Mouse (Mus musculus) liver, embryonic 13.5 days (tissue): ENCODE results near the gene Ager. TPM values are rescaled to one million over a fixed set of nuclear protein-coding genes. Genes with fewer than 3 reads are reported as not detected.

Source experiments
- ATAC-seq: fragments of 200-750 bp; cut with Nextera tagmentation; 2 replicates; pipeline ENCODE4 v1.8.0; 2017; ENCODE audit warnings: low read depth, mild to moderate bottlenecking, moderate number of reproducible peaks, moderate library complexity
- DNase-seq: peaks from one replicate; pipeline ENCODE4 v3.0.0; 2022
- H3K27ac ChIP-seq: fragments of 300-500 bp; sonication (generic); 2 replicates; pipeline ENCODE4 v1.5.1; 2015; ENCODE audit warnings: moderate library complexity, mild to moderate bottlenecking, inconsistent platforms
- H3K27me3 ChIP-seq: fragments of 300-500 bp; sonication (generic); 2 replicates; pipeline ENCODE4 v1.6.1; 2015; ENCODE audit warnings: mild to moderate bottlenecking, inconsistent platforms
- H3K36me3 ChIP-seq: fragments of 300-500 bp; sonication (generic); 2 replicates; pipeline ENCODE4 v1.6.1; 2015; ENCODE audit warnings: mild to moderate bottlenecking, inconsistent platforms
- H3K4me1 ChIP-seq: fragments of 300-500 bp; sonication (generic); replicated peaks from 2 replicates; pipeline ENCODE4 v1.6.1; 2015; ENCODE audit warnings: inconsistent platforms
- H3K4me2 ChIP-seq: fragments of 300-500 bp; sonication (generic); 2 replicates; pipeline ENCODE4 v1.6.1; 2015; ENCODE audit warnings: inconsistent platforms, mild to moderate bottlenecking, moderate library complexity
- H3K4me3 ChIP-seq: fragments of 300-500 bp; sonication (generic); replicated peaks from 2 replicates; pipeline ENCODE4 v1.5.1; 2015; ENCODE audit warnings: mild to moderate bottlenecking, inconsistent platforms
- H3K9ac ChIP-seq: fragments of 300-500 bp; sonication (generic); 2 replicates; pipeline ENCODE4 v1.6.1; 2015; ENCODE audit warnings: mild to moderate bottlenecking, inconsistent platforms
- H3K9me3 ChIP-seq: fragments of 300-500 bp; sonication (generic); replicated peaks from 2 replicates; pipeline ENCODE4 v1.6.1; 2016; ENCODE audit warnings: inconsistent platforms
- WGBS: fragments of 180-500 bp; shearing (Covaris S2); methylation state at CpG from one replicate; pipeline ENCODE4 v1.1.7; 2015; ENCODE audit not compliant: insufficient replicate concordance; 5-methylcytosine and 5-hydroxymethylcytosine counted together
- polyA plus RNA-seq: library from polyadenylated mRNA; unstranded; fragments of >200 nt; fragmentation: Nextera tagmentation; extraction: Ambion mirVana; gene quantifications from 2 replicates; pipeline ENCODE4 v1.2.1, GENCODE M21; 2015

Gene Ager
- polyA plus RNA-seq, 1 experiment from 2014 or later, result 0.68 TPM

DNA sequence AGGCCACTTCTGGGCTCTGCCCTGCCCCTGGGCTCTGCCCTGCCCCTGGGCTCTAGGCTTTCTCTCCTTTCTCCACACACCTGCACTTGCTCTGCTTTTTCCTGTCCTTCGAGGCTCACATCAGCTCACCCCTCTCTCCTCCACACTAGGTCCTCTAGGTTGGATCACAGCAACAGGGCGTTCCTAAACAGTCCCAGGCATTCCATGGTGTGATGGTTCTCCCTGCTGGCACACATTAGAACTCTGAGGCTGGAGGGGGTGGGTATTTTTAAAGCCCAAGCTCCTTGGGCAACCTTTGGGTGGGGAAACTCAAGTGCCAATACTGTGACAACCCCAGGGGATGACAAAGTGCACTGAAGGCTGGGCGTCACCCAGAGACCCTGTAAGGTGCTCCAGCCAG lies 39.8 kb downstream of the Ager start:
- H3K9ac ChIP-seq, result no peak overlapping the region
- H3K9me3 ChIP-seq, result no peaks in the 10 kb centered on the region
- no peak overlapping the region for H3K4me2 ChIP-seq
- no peaks in the 10 kb centered on the region for H3K36me3 ChIP-seq
- H3K27ac ChIP-seq, result no peak overlapping the region
- DNase-seq (no peak), ATAC-seq (no peak)
- WGBS, result 54% methylated on average over 3 of the region's 3 CpGs
- H3K27me3 ChIP-seq, result peaks cover 39% of the 10 kb centered on the region
- H3K4me3 ChIP-seq, result no peak overlapping the region
- peaks cover 4% of the 10 kb centered on the region; the same call in 1 of the 2 replicates for H3K4me1 ChIP-seq

DNA sequence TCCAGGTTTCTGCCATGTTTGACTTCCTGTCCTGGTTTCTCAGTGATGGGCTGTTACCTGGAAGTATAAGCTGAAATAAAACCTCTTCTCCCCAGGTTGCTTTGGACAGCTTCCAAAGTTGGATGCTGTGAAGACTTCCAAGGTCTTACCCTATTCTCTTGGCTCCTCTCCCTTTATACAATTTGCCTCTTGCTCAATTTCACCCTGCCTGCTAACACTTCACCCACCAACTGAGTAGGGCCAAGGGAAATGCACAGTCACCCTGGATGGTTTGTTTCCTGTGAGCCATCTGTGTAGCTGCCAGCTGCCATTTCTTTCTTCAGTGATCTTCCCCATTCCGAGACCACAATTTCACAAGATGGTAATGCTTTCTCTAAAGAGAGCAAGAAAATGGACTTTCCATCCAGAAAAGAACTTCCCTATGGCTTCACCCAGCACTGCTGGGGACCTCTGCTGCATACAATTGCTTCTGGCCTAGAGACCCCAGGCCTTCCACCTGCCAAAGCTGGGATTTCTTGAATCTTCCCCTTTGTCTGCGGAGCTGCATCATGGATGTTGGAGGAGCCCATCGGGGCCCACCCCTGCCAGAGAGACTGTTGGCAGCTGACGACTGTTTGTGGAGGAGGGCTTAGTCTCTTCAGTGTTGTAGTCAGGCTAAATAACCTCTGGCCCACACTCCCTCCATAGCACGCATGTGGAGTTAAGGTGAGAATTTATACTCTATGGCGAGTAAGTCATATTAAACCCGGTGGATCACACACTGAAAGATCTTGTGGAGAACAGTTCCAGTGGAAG lies 42.0 kb downstream of the Ager start:
- H3K9me3 ChIP-seq, result no peaks in the 10 kb centered on the region
- peaks cover under 1% of the 10 kb centered on the region; the same call in 1 of the 2 replicates for H3K4me1 ChIP-seq
- ATAC-seq (no peak), DNase-seq (no peak)
- no peak overlapping the region for H3K27ac ChIP-seq
- H3K27me3 ChIP-seq, result peaks cover 20% of the 10 kb centered on the region
- no peak overlapping the region for H3K4me3 ChIP-seq
- 60% methylated on average over 7 of the region's 7 CpGs for WGBS
- no peak overlapping the region for H3K4me2 ChIP-seq
- no peaks in the 10 kb centered on the region for H3K36me3 ChIP-seq
- no peak overlapping the region for H3K9ac ChIP-seq

DNA sequence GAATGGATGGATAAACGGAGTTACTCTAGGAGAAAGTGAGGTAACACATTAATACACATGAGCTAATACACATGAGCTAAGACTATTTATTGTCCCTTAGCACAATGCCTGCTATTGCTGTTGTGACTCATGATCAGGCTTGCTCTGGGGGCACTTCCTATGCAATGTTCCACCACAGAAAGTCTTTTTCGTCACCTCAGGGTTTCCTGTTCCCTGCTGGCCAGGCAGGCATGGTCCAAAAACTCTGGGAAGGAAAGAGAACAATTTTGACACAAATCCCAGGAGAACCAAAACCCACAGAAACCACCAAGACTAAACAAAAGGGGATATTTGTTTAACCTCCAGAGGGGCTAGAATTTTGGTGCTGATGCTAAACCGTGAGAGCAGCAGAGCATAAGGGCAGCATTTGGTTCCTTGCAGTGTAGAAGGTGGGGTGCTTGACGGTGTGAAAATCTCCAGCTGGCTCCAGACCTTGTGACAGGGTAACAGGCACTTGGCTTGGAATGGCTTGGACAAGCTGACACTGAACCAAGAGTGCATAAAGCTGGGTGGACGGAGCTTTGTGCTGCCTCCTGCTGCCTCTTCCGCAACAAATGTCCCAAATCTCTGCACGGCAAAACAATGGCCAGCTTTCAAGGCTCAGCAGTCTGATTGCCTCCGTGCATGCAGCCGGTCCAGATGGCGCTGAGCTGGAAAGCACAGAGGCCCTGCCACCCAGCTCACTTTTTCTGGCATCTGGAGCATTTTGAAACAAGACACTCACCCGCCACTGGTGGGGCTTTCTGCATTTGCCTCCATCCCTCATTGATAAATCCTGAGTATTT lies 43.3 kb downstream of the Ager start:
- Histone ChIP-seq H3K27ac (no peak overlapping the region), H3K9me3 (no peaks in the 10 kb centered on the region), H3K4me3 (no peak overlapping the region), H3K27me3 (peaks cover 19% of the 10 kb centered on the region), H3K36me3 (no peaks in the 10 kb centered on the region), H3K4me2 (no peak overlapping the region), H3K9ac (no peak overlapping the region), H3K4me1 (peaks cover 13% of the 10 kb centered on the region)
- DNase-seq (no peak), ATAC-seq (no peak)
- WGBS, result 31% methylated on average over 11 of the region's 11 CpGs

DNA sequence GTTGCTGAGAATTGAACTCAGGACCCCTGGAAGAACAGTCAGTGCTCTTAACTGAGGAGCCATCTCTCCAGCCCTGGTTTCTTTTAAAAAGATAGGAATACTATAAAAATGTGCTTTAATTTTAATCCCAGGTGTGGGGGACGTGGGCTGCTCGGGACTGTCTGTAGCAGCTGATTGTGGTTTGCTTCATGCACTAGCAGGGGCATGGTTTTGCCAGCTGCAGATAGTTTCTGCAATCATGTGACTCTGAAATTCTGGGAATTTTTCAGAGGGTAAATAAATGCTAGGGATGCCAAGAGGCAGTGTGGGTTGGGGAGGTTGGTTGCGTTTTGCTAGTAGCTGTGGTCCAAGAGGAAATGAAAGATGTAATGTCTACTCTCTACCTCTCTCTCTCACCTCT lies 44.3 kb downstream of the Ager start:
- Histone ChIP-seq H3K9ac (no peak overlapping the region), H3K9me3 (no peaks in the 10 kb centered on the region), H3K4me1 (peaks cover 21% of the 10 kb centered on the region), H3K36me3 (no peaks in the 10 kb centered on the region), H3K4me2 (no peak overlapping the region), H3K4me3 (no peak overlapping the region), H3K27me3 (peaks cover 19% of the 10 kb centered on the region), H3K27ac (no peak overlapping the region)
- WGBS, result 58% methylated on average over 3 of the region's 3 CpGs
- ATAC-seq (no peak), DNase-seq (no peak)

- DNase-seq (no peak), ATAC-seq (no peak)
- Histone ChIP-seq H3K4me1 (peaks cover 31% of the 10 kb centered on the region), H3K4me2 (no peak overlapping the region), H3K27me3 (peaks cover 11% of the 10 kb centered on the region), H3K36me3 (no peaks in the 10 kb centered on the region), H3K9ac (no peak overlapping the region), H3K9me3 (no peaks in the 10 kb centered on the region), H3K27ac (no peak overlapping the region), H3K4me3 (no peak overlapping the region)
- 62% methylated on average over 4 of the region's 4 CpGs for WGBS
These were observed 45.7 kb downstream of the Ager start for GRCm38 (mm10) chr17:34643379-34643778.

DNA sequence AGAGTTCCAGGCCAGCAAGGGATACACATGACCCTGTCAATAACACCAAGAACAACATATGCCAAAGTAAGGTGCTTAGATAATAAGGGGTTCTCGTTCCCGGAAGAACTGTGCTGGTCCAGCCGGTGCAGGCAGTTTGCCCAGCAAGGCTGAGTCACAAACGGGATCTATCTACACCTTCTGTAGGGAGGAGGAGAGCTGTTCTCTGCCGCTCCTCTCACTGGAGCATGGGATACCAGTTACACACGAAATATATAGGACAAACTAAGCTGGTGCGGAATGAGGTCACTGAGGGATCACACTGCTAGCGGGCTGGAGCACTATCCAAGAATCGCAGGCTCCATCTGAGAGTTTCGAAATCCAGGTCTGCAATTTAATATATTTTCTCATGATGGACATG lies 46.3 kb downstream of the Ager start:
- no peak for DNase-seq

GRCm38 (mm10) chr17:34644608-34645007 lies 46.9 kb downstream of the Ager start, which contains the start of gene Fkbpl:
TSS of gene Fkbpl (plus strand) at chr17:34644764.
- peak within 1 kb of the TSS; percentile 72 for H3K27ac ChIP-seq
- DNase-seq (peak; percentile 89), ATAC-seq (peak; percentile 53)
- peak within 1 kb of the TSS; percentile 73 for H3K9ac ChIP-seq
- peak within 1 kb of the TSS; percentile 94 for H3K4me3 ChIP-seq
- peak within 1 kb of the TSS; percentile 90 for H3K4me2 ChIP-seq
- H3K9me3 ChIP-seq, result no peaks in the 10 kb centered on the region
- WGBS, result 1% methylated on average over 16 of the region's 16 CpGs
- peaks cover 41% of the 10 kb centered on the region for H3K4me1 ChIP-seq
- peaks cover 10% of the 10 kb centered on the region; the same call in 1 of the 2 replicates for H3K36me3 ChIP-seq
- peaks cover 11% of the 10 kb centered on the region for H3K27me3 ChIP-seq

More for the DNA sequence above, 46.3 kb downstream of the Ager start:
- Histone ChIP-seq H3K36me3 (peaks cover 4% of the 10 kb centered on the region; the same call in 1 of the 2 replicates), H3K9ac (no peak overlapping the region), H3K9me3 (no peaks in the 10 kb centered on the region), H3K4me2 (no peak overlapping the region), H3K4me1 (peaks cover 35% of the 10 kb centered on the region), H3K27ac (no peak overlapping the region), H3K27me3 (peaks cover 11% of the 10 kb centered on the region), H3K4me3 (no peak overlapping the region)
- ATAC-seq, result no peak
- WGBS, result 66% methylated on average over 10 of the region's 10 CpGs

DNA sequence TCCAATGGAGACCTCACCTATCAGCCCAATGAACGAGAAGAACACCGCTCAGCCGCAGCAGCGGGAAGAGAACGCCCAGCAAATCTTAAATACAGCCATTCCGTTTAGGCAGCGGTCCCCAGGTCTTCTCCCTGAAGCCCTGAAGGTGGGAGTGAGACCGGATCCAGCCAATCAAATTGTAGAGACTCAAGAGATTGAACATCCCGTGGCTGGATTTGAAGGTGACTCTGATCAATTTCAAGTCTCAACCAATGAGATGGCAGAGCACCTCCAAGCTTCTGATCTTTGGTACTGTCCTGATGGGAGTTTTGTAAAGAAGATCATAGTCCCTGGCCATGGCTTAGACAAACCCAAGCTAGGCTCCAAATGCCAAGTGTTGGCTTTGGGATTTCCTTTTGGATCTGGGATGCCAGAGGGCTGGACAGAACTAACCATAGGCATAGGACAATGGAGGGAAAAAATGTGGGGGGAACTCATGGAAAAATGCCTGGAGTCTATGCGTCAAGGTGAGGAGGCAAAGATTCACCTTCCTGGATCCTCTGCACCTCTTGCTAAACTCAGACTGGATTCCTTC lies 47.7 kb downstream of the Ager start:
- 48% methylated on average over 10 of the region's 10 CpGs for WGBS
- Histone ChIP-seq H3K9me3 (no peaks in the 10 kb centered on the region), H3K4me2 (peak overlapping the region; percentile 90), H3K4me3 (peak overlapping the region; percentile 94), H3K9ac (peak overlapping the region; percentile 73), H3K36me3 (peaks cover 17% of the 10 kb centered on the region), H3K4me1 (peaks cover 41% of the 10 kb centered on the region), H3K27me3 (peaks cover 11% of the 10 kb centered on the region; the same call in 1 of the 2 replicates), H3K27ac (peak overlapping the region; percentile 72)
- no peak for ATAC-seq
- DNase-seq, result no peak

DNA sequence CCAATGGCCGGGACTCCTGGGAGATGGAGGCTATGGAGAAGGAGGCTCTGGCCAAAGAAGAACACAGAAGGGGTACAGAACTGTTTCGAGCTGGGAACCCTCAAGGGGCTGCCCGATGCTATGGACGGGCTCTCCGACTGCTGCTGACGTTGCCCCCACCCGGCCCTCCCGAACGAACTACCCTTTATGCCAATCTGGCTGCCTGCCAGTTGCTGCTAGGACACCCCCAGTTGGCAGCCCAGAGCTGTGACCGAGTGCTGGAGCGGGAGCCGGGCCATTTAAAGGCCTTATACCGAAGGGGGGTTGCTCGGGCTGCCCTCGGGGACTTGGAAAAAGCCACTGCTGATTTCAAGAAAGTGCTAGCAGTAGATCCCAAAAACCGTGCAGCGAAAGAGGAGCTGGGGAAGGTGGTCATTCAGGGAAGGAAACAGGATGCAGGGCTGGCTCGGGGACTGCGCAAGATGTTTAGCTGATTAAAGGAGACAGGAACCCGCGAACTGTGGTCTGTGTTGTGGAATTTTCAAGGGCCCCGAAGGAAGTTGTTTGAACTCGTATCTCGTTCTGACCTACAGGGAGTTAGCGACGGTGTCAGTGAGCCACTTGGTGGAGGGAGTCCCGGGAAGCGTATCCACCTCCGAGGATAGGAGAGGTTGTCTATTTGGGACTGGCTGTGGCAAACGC lies 48.3 kb downstream of the Ager start:
- peaks cover 23% of the 10 kb centered on the region for H3K36me3 ChIP-seq
- 57% methylated on average over 30 of the region's 30 CpGs for WGBS
- H3K27me3 ChIP-seq, result peaks cover 8% of the 10 kb centered on the region; the same call in 1 of the 2 replicates
- no peak for DNase-seq
- peak overlapping the region; percentile 94 for H3K4me3 ChIP-seq
- no peaks in the 10 kb centered on the region for H3K9me3 ChIP-seq
- peak overlapping the region; percentile 13; the same call in 1 of the 2 replicates for H3K9ac ChIP-seq
- ATAC-seq, result no peak
- peak overlapping the region; percentile 43 for H3K27ac ChIP-seq
- H3K4me2 ChIP-seq, result peak overlapping the region; percentile 90
- H3K4me1 ChIP-seq, result peaks cover 41% of the 10 kb centered on the region

GRCm38 (mm10) chr17:34646906-34647787 lies 49.5 kb downstream of the Ager start, which contains the start of gene Atf6b:
TSS of gene Atf6b (plus strand) at chr17:34647146.
- peak; percentile 96 for DNase-seq
- Histone ChIP-seq H3K36me3 (peaks cover 33% of the 10 kb centered on the region), H3K4me1 (peaks cover 41% of the 10 kb centered on the region), H3K9ac (peak within 1 kb of the TSS; percentile 88), H3K4me2 (peak within 1 kb of the TSS; percentile 90), H3K27me3 (0 out of 2 replicates have a peak, but pooled peaks cover 3% of the 10 kb centered on the region), H3K27ac (peak within 1 kb of the TSS; percentile 71), H3K9me3 (no peaks in the 10 kb centered on the region), H3K4me3 (peak within 1 kb of the TSS; percentile 94)
- under 1% methylated on average over 66 of the region's 66 CpGs for WGBS
- peak; percentile 96 for ATAC-seq
